Mouse (Mus musculus) heart, postnatal 36 days (tissue): ENCODE measurements around the gene Nectin4. TPM values are rescaled to one million over a fixed set of nuclear protein-coding genes. Genes with fewer than 3 reads are reported as not detected.
A peak's percentile ranks its signal among the peaks of the same experiment; 100 is the strongest.

Experiments
- DNase-seq, 2 experiments: peaks; one replicate each; pipeline ENCODE4 v3.0.0; 2021 to 2022
- intact Hi-C: fragments of 180-260 bp; cut with DNase I; formaldehyde crosslinking; loops from one replicate; pipeline ENCODE4 v1.15.1; 2025
- total RNA-seq, 2 experiments: library from RNA; stranded (reverse); gene quantifications; 2 replicates each; pipeline ENCODE4 v1.2.3; 2021

Nectin4 gene
- total RNA-seq, 2 experiments from 2014 or later, result 0.08 to 0.30 TPM

DNA sequence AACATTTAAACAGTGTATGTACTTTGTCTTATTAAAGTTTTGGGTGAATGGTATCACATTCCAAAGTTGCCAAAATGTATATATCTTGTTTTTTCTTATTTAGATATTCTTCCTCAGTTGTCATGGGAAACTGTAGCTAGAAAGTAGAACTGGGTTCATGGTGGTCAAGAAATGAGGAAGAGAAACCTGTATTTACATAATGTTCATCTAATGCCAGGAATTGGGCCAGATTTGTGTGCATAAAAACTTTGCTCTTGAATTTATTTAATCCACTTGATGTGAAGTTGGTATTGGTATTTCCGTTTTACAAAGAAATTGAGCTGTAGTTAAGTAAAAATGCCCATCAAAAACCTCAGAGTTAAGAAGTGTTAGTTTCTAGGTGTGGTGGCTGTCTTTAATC is 40.3 kb downstream of the Nectin4 start:
- no peak for DNase-seq
- intact Hi-C loops, result loop anchor here (2.0 to 5.0 kb wide), 4 partner anchors 42 to 118 kb away; partner anchors contain the start of gene Klhdc9

DNA sequence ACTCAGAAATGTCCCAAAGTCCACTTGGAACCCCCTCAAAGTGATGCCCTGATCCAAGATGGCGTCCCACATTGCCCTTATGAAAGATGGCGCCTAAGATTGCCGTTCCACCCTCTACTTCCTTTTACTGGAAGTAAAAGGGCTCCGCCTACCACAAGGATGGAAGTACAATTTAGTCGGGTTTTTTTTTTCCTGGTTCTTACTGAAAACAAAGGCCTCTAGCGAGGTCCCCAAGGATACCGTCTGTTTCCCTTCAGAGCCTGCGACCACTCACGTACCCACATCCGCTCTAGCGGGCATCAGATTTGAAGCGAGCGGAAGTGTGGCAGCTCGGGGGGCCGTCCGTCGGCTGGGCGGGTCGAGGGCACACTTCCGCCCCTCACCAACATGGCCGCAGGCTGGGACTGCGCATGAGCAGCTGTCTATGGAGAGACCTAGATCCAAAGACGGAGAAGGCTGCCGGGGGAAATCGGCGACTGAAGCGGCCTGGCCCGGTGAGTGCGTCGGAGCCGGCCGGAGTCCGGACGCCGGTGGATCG is 41.1 kb downstream of the Nectin4 start, which contains the start of gene Usf1:
Gene Usf1, plus strand, starts transcription at position 367 of the 538 bp plus-strand sequence.
- peak; percentile 93 to 95 for DNase-seq
- intact Hi-C loops, result loop anchor here (1.0 to 5.0 kb wide), 6 partner anchors 41 to 119 kb away; partner anchors contain the start of genes Dedd and Klhdc9

DNA sequence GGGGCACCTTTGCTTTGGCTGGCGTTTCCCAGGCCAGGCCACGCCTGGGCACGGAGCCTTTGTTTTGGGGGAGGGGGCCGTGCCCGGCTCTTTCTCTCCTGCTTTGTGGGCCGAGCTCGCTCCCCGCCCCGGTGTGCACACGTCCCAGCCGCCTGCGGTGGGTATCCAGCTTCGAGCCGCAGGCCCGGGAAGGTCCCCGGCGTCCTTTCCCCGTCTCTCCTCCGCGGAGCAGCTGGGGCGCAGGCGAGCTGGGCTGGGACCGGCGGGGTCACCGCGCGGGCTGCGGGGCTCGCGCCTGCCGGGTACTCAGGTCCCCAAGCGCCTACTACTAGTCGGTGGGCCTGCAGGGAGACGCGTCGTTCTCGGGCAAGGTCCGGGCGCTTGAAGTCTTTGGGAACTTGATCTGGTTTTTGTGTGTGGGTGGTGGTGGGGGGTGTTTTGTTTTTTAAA is 41.6 kb downstream of the Nectin4 start:
- intact Hi-C loops, result loop anchor here (1.0 to 5.0 kb wide), 6 partner anchors 41 to 119 kb away; partner anchors contain the start of genes Dedd and Klhdc9
- no peak for DNase-seq

DNA sequence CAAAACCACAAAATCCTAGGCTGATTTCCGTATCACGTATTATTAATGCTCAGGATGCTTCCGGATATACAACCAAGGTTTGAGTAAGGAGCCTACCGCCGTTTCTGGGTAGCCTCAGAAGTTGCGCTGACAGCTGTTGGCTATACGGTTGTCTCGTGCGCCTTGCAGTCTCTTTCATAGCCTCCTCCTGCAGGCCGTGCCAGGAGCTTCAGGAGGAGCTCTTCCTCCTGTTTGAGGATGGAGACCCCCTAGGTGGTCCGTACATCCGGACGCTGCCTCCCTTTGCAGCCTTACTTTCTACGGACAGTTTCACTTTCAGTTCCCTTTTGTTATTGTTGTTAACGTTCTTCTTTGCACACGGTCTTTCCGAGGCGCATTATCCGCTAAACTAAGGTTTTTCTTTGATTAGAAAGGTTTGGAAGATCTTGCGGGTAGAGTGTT is 42.1 kb downstream of the Nectin4 start:
- intact Hi-C loops, result loop anchor here (1.0 to 5.0 kb wide), 3 partner anchors 25 to 120 kb away; partner anchors contain the start of gene F11r
- peak; percentile 55 to 64 for DNase-seq

DNA sequence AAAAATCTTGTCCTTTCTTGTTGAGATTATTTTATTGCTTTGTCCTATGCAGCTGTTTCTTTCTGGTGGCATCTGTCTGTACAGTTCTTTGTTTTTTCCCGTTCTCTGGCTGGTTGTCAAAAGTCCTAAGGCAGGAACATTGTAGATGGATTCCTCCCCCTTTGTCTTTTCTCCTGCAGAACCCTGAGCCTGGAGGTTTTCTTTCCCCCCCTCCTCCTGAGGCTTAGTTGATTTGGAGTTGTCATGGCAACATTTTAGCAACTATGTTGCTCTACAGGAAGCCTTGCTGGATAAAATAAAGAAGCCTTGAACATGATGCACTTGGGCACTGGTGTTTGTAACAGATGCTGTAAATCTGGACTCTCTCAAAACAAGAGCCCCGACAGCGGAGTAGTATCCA is 42.5 kb downstream of the Nectin4 start:
- intact Hi-C loops, result loop anchor here (1.0 to 5.0 kb wide), 3 partner anchors 25 to 120 kb away; partner anchors contain the start of gene F11r
- DNase-seq, result peak in 1 of 2 experiments; percentile 19

DNA sequence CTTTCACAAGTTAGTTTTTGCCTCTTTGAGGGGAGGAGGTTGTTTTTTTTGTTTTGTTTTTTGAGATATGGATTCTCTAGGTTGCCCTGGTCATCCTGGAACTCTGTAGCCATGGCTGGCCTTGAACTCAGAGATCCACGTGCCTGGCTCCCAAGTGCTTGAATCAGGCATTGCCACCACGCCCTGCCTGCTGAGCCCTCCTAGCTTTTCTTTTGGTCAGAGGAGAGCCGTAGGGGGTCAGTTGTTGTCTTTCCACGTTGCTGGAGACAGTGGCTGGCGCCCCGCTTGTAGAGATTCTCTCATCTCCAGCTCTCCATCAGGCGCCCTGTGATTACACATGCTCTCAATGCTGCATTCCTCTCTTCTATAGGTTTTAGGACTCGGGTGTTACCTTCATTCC is 43.7 kb downstream of the Nectin4 start:
- no peak for DNase-seq
- intact Hi-C loops, result loop anchor here (5.0 kb wide), 2 partner anchors 39 to 121 kb away; no protein-coding TSS in a partner anchor

DNA sequence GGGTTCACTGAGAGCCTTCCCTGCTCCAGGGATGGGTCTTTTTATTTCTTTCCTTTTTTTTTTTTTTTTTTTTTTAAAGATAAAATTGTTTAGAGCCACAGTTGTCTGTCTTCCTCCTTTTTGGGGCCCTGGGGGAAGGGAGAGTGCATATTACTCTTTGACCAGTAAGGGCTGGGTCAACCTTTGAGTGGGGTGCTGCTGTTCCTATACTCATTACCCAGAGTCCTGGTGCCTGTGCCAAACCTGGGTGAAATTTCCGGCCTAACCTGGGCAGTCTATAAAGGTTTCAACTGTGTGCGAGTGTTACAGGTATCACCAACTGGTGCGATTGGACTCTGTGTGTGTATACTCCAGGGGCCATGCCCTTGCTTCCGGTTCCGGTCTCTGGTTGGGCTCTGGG is 48.8 kb downstream of the Nectin4 start, which contains the start of gene Tstd1:
Gene Tstd1, plus strand, starts transcription at position 213 of the 400 bp plus-strand sequence.
- intact Hi-C loops, result no loop called here
- no peak for DNase-seq

DNA sequence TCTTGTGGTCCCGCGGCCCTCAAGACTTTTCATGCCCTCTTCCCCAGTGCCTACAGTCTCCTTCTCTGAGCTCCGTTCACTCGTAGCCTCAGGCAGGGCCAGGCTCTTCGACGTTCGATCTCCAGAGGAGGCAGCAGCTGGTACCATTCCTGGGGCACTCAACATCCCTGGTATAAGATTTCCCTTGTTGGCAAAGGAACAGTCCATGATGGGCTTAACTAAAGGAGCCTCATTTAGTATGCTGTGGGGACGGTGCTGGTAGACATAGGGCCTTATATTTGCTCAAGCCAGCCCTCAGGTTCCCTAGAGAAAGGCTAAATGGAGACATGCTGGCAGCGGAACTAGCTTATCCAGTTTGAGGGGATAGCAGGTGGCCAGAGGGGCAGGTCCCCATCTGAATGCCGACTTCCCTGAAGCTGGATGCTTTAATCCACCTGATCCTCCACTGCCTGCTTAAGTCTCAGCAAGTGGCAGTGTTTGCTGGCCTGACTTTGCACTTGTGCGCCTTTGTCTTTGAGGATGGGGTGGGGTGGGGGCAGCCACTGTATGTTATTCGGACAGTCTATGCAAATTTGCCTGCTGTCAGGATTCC is 49.5 kb downstream of the Nectin4 start:
- DNase-seq, result no peak
- intact Hi-C loops, result no loop called here

DNA sequence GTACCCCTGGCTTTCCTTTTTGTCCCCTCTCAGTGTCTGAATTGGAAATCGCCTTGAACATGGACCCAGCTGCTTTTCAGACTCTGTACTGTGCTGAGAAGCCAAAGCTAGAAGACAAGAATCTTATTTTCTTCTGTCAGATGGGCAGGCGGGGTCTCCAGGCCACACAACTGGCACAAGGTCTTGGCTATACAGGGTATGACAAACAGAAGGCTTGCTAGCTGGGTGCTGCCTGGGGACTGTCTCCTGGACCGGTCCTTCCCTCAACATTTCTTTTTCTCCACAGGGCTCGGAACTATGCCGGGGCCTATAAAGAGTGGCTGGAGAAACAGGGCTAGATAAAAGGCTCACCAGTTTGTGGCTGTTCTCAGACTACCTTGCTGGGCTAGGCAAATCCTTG is 50.0 kb downstream of the Nectin4 start:
- intact Hi-C loops, result no loop called here
- no peak for DNase-seq

DNA sequence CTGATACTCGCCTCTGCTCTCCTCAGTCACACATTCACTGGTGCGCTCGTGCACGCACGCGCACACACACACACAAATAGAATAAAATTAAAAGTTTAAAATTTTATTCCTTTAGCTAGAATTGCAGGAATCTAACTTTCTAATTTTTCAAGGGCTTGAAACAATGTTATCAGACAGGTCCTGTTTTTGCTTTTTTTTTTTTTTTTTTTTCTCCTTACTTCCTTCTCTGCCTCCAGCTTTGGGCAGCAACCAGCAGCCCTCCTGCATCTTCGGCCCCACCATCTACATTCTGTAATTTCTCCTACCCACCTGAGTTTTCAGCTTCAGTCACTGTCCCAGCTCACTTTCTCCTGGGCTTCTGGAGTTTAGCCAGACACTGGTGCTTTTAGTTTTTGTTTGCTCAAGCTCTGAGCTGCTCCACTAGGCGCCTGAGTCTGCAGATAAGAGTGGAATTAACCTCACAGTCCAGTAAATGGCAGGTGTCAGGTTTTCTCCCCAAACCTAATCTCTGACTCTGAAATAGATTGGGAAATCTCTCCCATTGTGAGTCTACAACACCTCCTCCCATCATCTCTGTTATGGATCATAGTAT is 52.7 kb downstream of the Nectin4 start:
- DNase-seq, result no peak
- intact Hi-C loops, result no loop called here

DNA sequence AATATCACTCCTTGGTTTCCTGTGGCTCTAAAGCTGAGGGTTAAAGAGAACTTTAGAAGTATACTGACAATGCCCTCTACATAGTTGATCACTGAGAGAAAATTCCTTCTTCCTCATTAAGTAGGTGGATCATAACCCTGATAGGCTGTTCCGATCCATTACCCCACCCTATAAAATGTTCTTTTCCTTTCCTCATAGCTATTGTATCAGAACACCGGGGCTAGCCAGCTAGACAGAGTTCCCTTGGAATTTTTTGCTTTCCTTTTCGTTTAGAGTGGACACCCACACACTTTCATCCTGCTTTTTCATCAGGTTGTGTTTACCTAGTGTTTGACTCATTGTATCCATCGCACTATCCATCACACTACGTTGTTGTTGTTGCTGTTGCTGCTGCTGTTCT is 54.7 kb downstream of the Nectin4 start:
- DNase-seq, result no peak
- intact Hi-C loops, result no loop called here

DNA sequence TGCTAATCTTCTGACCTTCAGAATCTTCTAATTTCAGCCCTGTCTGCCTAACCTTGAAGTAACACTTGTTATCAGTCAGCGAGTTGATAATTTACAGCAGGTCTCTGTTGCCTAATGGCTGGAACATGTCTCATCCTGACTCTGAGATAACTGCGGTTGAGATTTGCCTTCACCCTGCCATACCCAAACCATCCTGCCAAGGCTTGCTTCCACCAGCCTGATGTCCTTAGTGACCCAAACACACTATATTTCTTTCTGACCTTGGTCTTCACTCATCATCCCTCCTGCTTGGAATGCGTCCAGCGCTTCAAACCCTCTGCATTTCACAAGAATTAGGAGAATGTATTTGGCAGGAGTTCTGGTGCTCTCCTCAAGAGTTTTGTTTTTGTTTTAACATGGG is 55.2 kb downstream of the Nectin4 start:
- DNase-seq, result no peak
- intact Hi-C loops, result no loop called here

DNA sequence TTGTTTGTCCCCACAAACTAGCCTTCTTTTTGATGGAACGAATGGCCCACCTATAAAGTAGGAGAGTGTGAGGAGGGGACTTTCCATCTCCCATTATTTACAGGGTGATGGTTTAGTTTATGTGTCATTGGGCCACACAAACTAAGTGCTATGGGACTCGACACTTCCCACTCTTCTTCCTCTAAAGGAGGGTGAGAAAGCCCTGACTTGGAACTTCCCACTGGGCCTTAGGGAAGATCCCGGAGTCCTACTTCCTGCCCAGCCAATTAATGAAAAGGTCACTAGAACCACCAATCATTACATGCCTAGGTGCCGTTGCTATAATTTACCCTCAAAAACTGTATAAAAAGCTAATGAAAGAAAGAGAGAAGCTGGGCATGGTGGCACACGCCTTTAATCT is 62.3 kb downstream of the Nectin4 start:
- intact Hi-C loops, result no loop called here
- no peak for DNase-seq

DNA sequence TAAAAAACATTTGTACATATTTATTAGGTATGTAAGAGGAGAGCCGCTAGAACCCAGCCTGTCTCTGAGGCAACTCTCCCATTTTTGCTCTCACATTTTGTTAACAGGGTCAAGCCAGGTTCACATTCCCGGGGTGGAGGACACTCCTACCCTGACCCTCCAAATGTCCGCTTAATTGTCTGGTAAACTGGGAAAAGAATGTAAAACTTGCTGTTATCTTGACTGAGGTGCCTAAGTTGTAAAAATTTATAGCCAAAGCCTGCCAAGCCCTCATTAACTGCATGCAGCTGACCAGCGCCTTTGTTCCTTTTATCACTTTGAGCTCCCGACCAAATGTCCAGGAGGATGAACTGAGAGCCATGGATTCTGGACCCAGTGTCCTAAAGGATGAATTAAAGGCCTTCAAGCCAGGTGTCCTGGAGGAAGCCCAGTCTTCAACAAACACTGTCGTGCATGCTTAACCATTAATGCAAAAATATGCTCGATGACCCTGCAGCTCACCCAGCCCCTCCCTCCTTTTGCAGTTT is 65.5 kb downstream of the Nectin4 start:
- no peak for DNase-seq
- intact Hi-C loops, result no loop called here

DNA sequence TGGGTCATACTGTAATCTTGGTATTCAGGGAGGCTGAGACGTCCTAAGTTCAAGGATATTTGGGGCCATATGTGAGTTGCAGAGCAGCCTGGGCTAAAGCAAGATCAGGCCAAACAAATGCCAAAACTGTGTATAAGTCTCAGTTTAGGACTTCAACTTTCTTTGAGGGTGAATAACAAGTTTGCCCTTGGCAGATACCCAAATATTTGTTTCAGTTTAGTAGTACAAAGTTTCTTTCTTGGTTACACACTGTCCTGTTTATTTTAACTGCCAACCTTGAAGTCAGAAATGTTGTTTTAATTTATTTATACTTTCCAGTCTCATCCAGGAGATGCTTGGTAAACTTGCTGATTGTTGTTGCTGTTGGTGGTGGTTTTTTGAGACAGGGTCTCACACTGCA is 66.1 kb downstream of the Nectin4 start:
- intact Hi-C loops, result no loop called here
- no peak for DNase-seq

DNA sequence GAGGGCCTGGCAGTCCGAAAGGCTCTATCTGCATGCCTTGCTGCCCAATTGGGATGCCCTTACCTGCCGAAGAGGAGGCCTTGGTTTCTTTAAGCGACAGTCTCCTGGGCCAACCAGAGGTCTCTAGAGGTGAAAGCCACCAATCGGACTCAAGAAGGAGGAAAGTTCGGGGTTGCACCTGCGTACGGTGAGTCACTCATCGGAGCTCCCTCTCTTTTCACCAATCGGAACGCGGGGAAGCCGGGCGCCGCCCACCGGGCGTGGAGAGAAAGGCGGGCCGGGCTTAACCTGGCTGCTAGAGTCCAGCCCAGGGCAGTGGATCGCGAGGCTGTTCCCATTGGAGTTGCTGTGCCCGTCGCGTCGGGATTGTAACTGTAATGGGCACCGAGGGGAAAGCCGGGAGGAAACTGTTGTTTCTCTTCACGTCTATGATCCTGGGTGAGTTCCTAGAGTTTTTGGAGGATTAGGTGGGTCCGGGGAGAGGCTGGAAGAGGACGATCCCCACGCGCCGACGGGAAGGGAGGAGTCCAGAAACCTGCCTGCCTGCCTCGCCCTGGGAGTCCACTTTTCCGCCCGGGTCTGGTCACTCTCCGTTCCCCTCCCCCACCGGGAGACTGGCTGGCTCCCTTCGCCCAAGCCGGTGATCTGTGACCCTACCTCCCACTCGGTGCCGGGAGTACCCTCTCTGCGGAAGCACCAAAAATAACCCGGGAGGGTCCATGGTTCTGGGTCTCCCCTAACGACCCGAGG is 67.5 kb downstream of the Nectin4 start, which contains the start of gene F11r:
Gene F11r, plus strand, starts transcription at position 272 of the 750 bp plus-strand sequence.
- DNase-seq, result peak; percentile 82 to 84
- intact Hi-C loops, result loop anchor here (1.0 to 2.0 kb wide), 3 partner anchors 25 to 65 kb away; partner anchors contain the start of gene Alyref2
